Mouse (Mus musculus): ENCODE measurements around the gene Mt2. TPM values are rescaled to one million over a fixed set of nuclear protein-coding genes. Genes with fewer than 3 reads are reported as not detected.
"Not testable (repeated sequence)": the region's sequence is repeated elsewhere in the genome, so short reads cannot be mapped to it uniquely, and the experiment has no call there.

The Mt2 gene
- 58.3 and 67.5 TPM in 2 replicates for polyA plus RNA-seq (2014; fragmentation: Nextera tagmentation; extraction: Ambion mirVana)

- no peaks in the 10 kb centered on the region for H3K36me3 ChIP-seq (ENCODE audit: control insufficient read depth, insufficient read depth, low read length)
- H3K9ac ChIP-seq (ENCODE audit: low read depth, low read length): peak within 1 kb of the TSS; percentile 42
- H3K27me3 ChIP-seq (ENCODE audit: control insufficient read depth, insufficient read depth, low read length): peaks cover 61% of the 10 kb centered on the region
- peak within 1 kb of the TSS; percentile 40 for H3K4me3 ChIP-seq (ENCODE audit: low read length)
- H3K27ac ChIP-seq (ENCODE audit: low read depth, low read length): no peak within 1 kb of the TSS
- peak; percentile 82 for ATAC-seq (ENCODE audit: low FRiP score, low TSS enrichment)
- peak within 1 kb of the TSS; percentile 85 for H3K4me2 ChIP-seq (replicated peaks; ENCODE audit: low read depth, low read length)
- peaks cover 21% of the 10 kb centered on the region for H3K4me1 ChIP-seq (ENCODE audit: control insufficient read depth, insufficient read depth, low read length)
- under 1% methylated on average over 56 of the region's 56 CpGs for WGBS
- H3K9me3 ChIP-seq (ENCODE audit: control insufficient read depth, low read length): no peaks in the 10 kb centered on the region
Measured at GRCm38 (mm10) chr8:94172075-94172808, at the start of gene Mt2. TSS of gene Mt2 (plus strand) at chr8:94172664.

GRCm38 (mm10) chr8:94122711-94123468 lies 49.6 kb upstream of the Mt2 start:
- Histone ChIP-seq H3K27me3 (ENCODE audit: control insufficient read depth, insufficient read depth, low read length) (no peaks in the 10 kb centered on the region), H3K9me3 (ENCODE audit: control insufficient read depth, low read length) (no peaks in the 10 kb centered on the region), H3K4me2 (replicated peaks; ENCODE audit: low read depth, low read length) (no peak overlapping the region), H3K9ac (ENCODE audit: low read depth, low read length) (no peak overlapping the region), H3K36me3 (ENCODE audit: control insufficient read depth, insufficient read depth, low read length) (no peaks in the 10 kb centered on the region), H3K4me1 (ENCODE audit: control insufficient read depth, insufficient read depth, low read length) (no peaks in the 10 kb centered on the region), H3K4me3 (ENCODE audit: low read length) (no peak overlapping the region), H3K27ac (ENCODE audit: low read depth, low read length) (no peak overlapping the region)
- WGBS: 29% methylated on average over 8 of the region's 8 CpGs
- 0 out of 2 replicates have a peak, but pooled peaks have one; percentile 14 for ATAC-seq (ENCODE audit: low FRiP score, low TSS enrichment)

GRCm38 (mm10) chr8:94127711-94128110 lies 44.8 kb upstream of the Mt2 start:
- 71% methylated on average over 6 of the region's 6 CpGs for WGBS
- H3K27ac ChIP-seq (ENCODE audit: low read depth, low read length): no peak overlapping the region
- ATAC-seq (ENCODE audit: low FRiP score, low TSS enrichment): no peak

GRCm38 (mm10) chr8:94129133-94129789 lies 43.2 kb upstream of the Mt2 start:
- no peaks in the 10 kb centered on the region for H3K9me3 ChIP-seq (ENCODE audit: control insufficient read depth, low read length)
- H3K27me3 ChIP-seq (ENCODE audit: control insufficient read depth, insufficient read depth, low read length): no peaks in the 10 kb centered on the region
- no peak for ATAC-seq (ENCODE audit: low FRiP score, low TSS enrichment)
- no peak overlapping the region for H3K4me3 ChIP-seq (ENCODE audit: low read length)
- no peaks in the 10 kb centered on the region for H3K36me3 ChIP-seq (ENCODE audit: control insufficient read depth, insufficient read depth, low read length)
- H3K27ac ChIP-seq (ENCODE audit: low read depth, low read length): no peak overlapping the region
- WGBS: 87% methylated on average over 6 of the region's 6 CpGs
- no peak overlapping the region for H3K9ac ChIP-seq (ENCODE audit: low read depth, low read length)
- no peak overlapping the region for H3K4me2 ChIP-seq (replicated peaks; ENCODE audit: low read depth, low read length)
- no peaks in the 10 kb centered on the region for H3K4me1 ChIP-seq (ENCODE audit: control insufficient read depth, insufficient read depth, low read length)

More at GRCm38 (mm10) chr8:94127711-94128110, 44.8 kb upstream of the Mt2 start:
- Histone ChIP-seq H3K4me1 (ENCODE audit: control insufficient read depth, insufficient read depth, low read length) (no peaks in the 10 kb centered on the region), H3K9me3 (ENCODE audit: control insufficient read depth, low read length) (no peaks in the 10 kb centered on the region), H3K27me3 (ENCODE audit: control insufficient read depth, insufficient read depth, low read length) (no peaks in the 10 kb centered on the region), H3K4me3 (ENCODE audit: low read length) (no peak overlapping the region), H3K9ac (ENCODE audit: low read depth, low read length) (no peak overlapping the region), H3K36me3 (ENCODE audit: control insufficient read depth, insufficient read depth, low read length) (no peaks in the 10 kb centered on the region), H3K4me2 (replicated peaks; ENCODE audit: low read depth, low read length) (no peak overlapping the region)

- Histone ChIP-seq H3K9ac (ENCODE audit: low read depth, low read length) (no peak overlapping the region), H3K9me3 (ENCODE audit: control insufficient read depth, low read length) (no peaks in the 10 kb centered on the region), H3K36me3 (ENCODE audit: control insufficient read depth, insufficient read depth, low read length) (no peaks in the 10 kb centered on the region), H3K4me2 (replicated peaks; ENCODE audit: low read depth, low read length) (no peak overlapping the region), H3K27ac (ENCODE audit: low read depth, low read length) (no peak overlapping the region), H3K4me3 (ENCODE audit: low read length) (no peak overlapping the region), H3K27me3 (ENCODE audit: control insufficient read depth, insufficient read depth, low read length) (no peaks in the 10 kb centered on the region), H3K4me1 (ENCODE audit: control insufficient read depth, insufficient read depth, low read length) (no peaks in the 10 kb centered on the region)
- no peak for ATAC-seq (ENCODE audit: low FRiP score, low TSS enrichment)
- WGBS: 73% methylated on average over 4 of the region's 4 CpGs
Measured at GRCm38 (mm10) chr8:94130126-94130525, 42.3 kb upstream of the Mt2 start.

- Histone ChIP-seq H3K36me3 (ENCODE audit: control insufficient read depth, insufficient read depth, low read length) (no peaks in the 10 kb centered on the region), H3K27me3 (ENCODE audit: control insufficient read depth, insufficient read depth, low read length) (no peaks in the 10 kb centered on the region), H3K4me2 (replicated peaks; ENCODE audit: low read depth, low read length) (no peak overlapping the region), H3K9me3 (ENCODE audit: control insufficient read depth, low read length) (no peaks in the 10 kb centered on the region), H3K4me1 (ENCODE audit: control insufficient read depth, insufficient read depth, low read length) (no peaks in the 10 kb centered on the region), H3K9ac (ENCODE audit: low read depth, low read length) (no peak overlapping the region), H3K27ac (ENCODE audit: low read depth, low read length) (no peak overlapping the region), H3K4me3 (ENCODE audit: low read length) (no peak overlapping the region)
- ATAC-seq (ENCODE audit: low FRiP score, low TSS enrichment): no peak
- WGBS: 70% methylated on average over 5 of the region's 5 CpGs
Measured at GRCm38 (mm10) chr8:94132096-94132495, 40.4 kb upstream of the Mt2 start.

GRCm38 (mm10) chr8:94134601-94135000 lies 37.9 kb upstream of the Mt2 start:
- ATAC-seq (ENCODE audit: low FRiP score, low TSS enrichment); H3K36me3 ChIP-seq (ENCODE audit: control insufficient read depth, insufficient read depth, low read length); H3K27ac ChIP-seq (ENCODE audit: low read depth, low read length); H3K4me1 ChIP-seq (ENCODE audit: control insufficient read depth, insufficient read depth, low read length); H3K27me3 ChIP-seq (ENCODE audit: control insufficient read depth, insufficient read depth, low read length); H3K9me3 ChIP-seq (ENCODE audit: control insufficient read depth, low read length); H3K4me2 ChIP-seq (replicated peaks; ENCODE audit: low read depth, low read length); H3K4me3 ChIP-seq (ENCODE audit: low read length); H3K9ac ChIP-seq (ENCODE audit: low read depth, low read length): not testable (repeated sequence)
- 45% methylated on average over 3 of the region's 3 CpGs for WGBS

GRCm38 (mm10) chr8:94135556-94135955 lies 36.9 kb upstream of the Mt2 start:
- Histone ChIP-seq H3K4me2 (replicated peaks; ENCODE audit: low read depth, low read length) (no peak overlapping the region), H3K4me1 (ENCODE audit: control insufficient read depth, insufficient read depth, low read length) (no peaks in the 10 kb centered on the region), H3K27me3 (ENCODE audit: control insufficient read depth, insufficient read depth, low read length) (no peaks in the 10 kb centered on the region), H3K9me3 (ENCODE audit: control insufficient read depth, low read length) (no peaks in the 10 kb centered on the region), H3K4me3 (ENCODE audit: low read length) (no peak overlapping the region), H3K36me3 (ENCODE audit: control insufficient read depth, insufficient read depth, low read length) (no peaks in the 10 kb centered on the region), H3K9ac (ENCODE audit: low read depth, low read length) (no peak overlapping the region), H3K27ac (ENCODE audit: low read depth, low read length) (no peak overlapping the region)
- ATAC-seq (ENCODE audit: low FRiP score, low TSS enrichment): no peak
- WGBS: 94% methylated on average over 6 of the region's 6 CpGs

GRCm38 (mm10) chr8:94136192-94136591 lies 36.3 kb upstream of the Mt2 start:
- H3K4me3 ChIP-seq (ENCODE audit: low read length): no peak overlapping the region
- no peak for ATAC-seq (ENCODE audit: low FRiP score, low TSS enrichment)
- no peak overlapping the region for H3K4me2 ChIP-seq (replicated peaks; ENCODE audit: low read depth, low read length)
- H3K27ac ChIP-seq (ENCODE audit: low read depth, low read length): no peak overlapping the region
- H3K27me3 ChIP-seq (ENCODE audit: control insufficient read depth, insufficient read depth, low read length): no peaks in the 10 kb centered on the region
- 63% methylated on average over 7 of the region's 7 CpGs for WGBS
- no peak overlapping the region for H3K9ac ChIP-seq (ENCODE audit: low read depth, low read length)
- no peaks in the 10 kb centered on the region for H3K4me1 ChIP-seq (ENCODE audit: control insufficient read depth, insufficient read depth, low read length)
- no peaks in the 10 kb centered on the region for H3K9me3 ChIP-seq (ENCODE audit: control insufficient read depth, low read length)
- H3K36me3 ChIP-seq (ENCODE audit: control insufficient read depth, insufficient read depth, low read length): no peaks in the 10 kb centered on the region
